Mouse (Mus musculus): ENCODE data around the gene Tead4.

Gene Tead4

GRCm38 (mm10) chr6:128178681-128179080 lies 121.9 kb downstream of the Tead4 start:
- no peak for DNase-seq (ENCODE audit: extremely low read depth, low read depth)
